Mouse (Mus musculus) layer of hippocampus, adult 8-10 months (tissue): ENCODE measurements around the gene Pkdcc. TPM values are rescaled to one million over a fixed set of nuclear protein-coding genes. Genes with fewer than 3 reads are reported as not detected.

Experiments
- DNase-seq, 2 experiments: peaks; one replicate each; pipeline ENCODE4 v3.0.0; 2022; ENCODE audit warnings: low spot score in 2 of 2
- total RNA-seq, 4 experiments: library from RNA; stranded (reverse); gene quantifications; 2 replicates each; pipeline ENCODE4 v1.2.4; 2022

Gene Pkdcc
- total RNA-seq: 10 to 100 TPM; 14.9 to 18.8 (median 17.3) TPM

DNA sequence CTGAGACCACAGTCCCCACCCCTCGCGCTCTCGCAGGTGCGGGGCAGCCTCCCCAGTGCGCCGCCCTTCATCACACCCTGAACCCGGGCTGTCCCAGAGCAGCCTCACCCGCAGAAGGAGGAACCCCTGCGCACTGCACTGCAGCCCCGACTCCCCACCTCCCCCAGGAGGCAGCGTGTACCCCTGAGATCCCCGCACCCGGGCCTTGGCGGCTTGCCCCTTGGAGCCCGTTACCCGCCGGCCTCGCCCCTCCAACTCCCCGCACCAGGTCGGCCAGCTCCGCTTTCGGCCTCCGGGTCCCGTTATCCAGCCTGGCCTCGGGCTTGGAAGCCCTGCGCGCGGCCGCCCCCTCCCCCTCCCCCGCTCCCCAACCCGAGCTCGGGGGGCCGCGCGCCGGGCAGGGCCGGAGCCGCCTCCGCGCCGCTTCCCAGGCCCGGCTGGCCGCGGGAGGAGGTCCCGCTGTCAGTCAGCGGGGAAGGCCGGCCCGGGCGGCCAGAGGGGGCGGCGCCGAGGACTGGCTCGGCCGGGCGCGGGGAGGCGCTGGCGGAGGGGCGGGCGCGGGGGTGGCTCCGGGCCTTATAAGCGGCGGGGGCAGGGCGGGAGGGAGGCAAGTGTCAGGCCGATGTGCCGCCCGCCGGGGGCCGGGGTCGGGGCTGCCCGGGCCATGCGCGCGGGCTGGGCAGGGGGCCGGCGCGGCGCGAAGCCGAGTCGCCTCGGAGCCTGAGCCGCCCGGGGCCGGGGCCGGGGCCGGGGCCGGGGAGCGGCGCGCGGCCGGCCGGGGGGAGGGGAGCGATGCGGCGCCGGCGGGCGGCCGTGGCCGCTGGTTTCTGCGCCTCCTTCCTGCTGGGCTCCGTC is at the start of gene Pkdcc:
Gene Pkdcc, plus strand, starts transcription at position 619 of the 855 bp plus-strand sequence.
- DNase-seq: peak in 1 of 2 experiments; percentile 55

DNA sequence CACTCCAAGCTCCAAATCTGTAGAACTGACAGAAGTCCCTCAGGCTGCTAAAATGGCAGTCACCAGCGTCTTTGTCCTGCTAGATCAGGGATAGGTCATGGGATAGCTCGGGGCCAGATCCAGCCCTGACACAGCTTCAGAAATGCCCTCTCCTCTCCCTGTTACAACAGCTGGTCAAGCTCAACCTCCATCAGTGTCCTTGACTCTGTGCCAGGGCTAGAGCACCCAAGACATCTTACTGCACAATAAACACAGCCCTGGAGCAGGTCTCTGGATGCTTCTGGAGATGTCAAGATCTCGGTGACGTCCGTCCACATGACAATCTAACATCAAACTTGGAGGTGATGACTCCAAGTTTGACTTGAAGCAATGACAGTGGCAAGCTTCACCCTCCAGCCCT is 48.9 kb upstream of the Pkdcc start:
- no peak for DNase-seq

DNA sequence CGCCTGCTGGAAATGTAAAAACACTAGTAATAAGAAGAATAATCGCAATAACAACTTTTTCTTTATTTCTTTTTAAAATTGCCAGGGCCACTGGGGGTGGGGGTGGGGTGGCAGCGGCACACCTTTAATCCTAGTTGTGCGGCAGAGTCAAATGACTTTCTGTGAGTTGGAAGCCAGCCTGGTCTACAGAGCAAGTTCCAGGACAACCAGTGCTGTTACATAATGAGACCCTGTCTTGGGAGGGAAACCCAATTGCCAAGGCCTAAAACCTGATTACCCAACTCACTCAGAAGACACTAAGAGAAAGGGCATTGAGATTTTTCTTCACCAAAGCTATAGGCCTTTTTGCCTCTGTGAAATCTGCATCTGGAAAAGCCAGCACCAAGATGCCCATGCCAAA is 38.9 kb upstream of the Pkdcc start:
- DNase-seq: no peak

DNA sequence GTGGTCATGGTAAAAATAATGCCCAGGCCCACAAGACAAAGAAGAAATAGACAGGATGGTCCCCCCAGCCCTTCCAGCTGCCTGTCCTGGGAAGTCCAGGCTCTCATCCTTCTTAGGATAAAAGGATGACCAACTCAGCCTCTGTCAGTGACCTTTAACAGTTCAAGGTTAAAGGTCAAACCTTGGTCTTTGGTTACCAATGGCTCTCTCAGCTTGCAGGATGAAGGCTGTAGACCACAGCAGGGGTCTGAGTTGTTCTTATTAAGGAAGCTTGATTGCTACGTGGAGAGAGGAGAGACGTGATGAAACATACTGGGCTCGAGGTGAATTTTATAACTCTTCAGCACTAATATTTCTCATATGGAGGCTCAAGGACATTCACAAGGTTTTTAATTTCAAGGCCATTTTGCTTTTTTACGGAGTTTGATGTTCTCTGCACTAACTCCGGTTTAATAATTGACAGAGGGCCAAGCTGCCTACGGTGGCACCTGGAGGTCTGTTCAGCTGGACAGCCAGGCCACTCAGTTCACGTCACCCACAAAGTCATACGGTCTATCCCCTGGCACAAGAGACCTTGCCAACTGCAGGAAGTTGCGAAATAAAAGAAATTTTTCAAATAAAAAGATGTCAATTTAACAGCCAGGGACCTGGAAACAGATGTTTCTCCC is 36.5 kb upstream of the Pkdcc start:
- DNase-seq: no peak

DNA sequence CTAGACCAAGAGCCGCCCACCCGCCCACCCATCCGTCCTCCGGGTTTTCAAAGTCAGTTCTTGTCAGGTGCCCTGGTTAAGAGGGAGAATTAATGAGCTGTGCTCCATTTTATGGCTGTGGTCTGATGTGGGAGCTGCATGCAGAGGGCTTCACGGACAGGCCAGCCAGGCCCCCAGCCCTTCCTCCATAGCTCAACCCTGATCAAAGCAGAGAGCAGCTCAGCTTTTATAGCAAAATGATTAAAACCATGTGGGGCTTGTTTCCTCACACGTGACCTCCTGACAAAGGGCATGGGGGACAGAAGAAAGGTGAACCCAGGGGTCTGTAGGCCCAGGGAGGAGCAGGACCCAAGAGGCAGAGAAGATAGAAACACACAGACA is 36.0 kb upstream of the Pkdcc start:
- DNase-seq: no peak

DNA sequence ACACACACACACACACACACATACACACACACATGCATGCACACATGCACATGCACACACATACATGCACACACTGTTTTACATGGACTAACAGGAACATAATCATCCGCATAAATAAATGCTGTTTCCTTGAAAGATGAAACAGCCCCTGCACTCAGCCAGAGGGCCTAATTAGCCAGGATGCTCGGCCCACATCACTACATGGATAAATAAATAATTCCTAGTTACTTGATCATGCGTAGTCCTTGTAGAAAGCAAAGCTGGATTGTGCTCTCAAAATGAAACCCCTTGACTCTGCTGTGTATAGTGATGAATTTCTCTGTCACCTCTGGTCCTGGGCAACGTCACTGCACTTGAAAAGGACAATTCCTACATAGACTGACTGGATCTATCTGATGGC is 35.5 kb upstream of the Pkdcc start:
- DNase-seq: no peak

DNA sequence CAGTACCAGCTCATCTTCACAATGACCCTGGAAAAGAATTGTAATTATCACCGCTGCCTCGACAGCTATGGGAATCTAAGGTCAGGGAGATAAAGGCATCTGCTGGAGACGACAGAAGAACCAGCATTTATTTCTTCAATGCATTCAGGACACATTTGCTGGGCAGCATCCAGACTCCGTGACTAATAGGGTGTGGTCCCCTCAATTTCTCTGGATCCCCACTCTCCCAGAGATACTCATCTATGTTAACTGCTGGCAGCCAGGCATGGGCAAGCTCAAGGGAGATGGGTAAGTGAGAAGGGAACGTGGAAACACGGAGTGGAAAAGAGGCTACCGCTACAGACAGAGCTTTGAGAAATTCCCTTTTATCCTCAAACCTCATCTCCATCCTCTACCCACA is 34.0 kb upstream of the Pkdcc start:
- DNase-seq: no peak

DNA sequence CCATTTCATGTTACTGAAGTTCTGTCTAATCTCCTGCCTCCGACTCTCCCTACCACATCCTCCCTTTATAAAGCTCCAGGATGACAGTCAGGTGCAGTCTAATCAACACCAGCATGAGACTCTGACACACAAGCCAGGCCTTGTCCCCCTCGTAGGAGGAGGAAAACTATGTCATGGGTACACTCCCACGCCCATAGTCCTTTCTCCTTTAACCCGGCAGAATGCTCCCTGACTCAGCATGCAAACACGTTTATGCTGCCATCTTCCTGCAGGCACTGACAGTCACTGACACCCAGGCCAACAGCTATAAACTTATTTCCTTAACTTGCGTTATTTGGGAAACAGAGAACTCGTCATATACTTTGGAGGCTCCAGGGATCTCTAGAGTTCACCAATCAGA is 33.5 kb upstream of the Pkdcc start:
- no peak for DNase-seq

DNA sequence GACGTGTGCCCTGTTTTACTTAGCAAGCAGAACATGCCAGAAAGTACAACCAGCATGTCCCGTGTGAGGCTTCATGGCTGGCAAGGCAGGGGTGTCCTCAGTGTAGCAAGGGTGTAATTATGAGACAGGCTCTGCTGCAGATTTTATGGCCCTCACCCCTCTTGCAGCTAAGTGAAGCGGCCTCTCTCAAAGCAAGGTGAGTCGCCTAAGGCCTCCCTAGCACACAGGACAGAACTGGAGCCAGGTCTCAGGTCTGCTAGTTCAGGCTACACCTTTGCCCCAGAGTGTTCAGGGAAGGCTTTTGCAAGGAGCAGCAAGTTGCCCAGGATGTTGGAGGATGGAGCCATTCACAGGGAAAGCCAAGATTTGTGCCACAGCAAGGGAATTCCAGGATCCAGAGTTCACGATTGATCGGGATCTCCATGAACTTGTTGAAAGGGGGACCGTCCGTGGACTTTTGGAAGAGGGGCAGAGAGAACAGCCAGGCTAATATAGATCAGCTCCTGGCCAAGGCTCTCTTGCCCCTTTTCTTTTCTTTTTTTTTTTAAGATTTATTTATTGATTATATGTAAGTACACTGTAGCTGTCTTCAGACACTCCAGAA is 32.9 kb upstream of the Pkdcc start:
- DNase-seq: no peak

DNA sequence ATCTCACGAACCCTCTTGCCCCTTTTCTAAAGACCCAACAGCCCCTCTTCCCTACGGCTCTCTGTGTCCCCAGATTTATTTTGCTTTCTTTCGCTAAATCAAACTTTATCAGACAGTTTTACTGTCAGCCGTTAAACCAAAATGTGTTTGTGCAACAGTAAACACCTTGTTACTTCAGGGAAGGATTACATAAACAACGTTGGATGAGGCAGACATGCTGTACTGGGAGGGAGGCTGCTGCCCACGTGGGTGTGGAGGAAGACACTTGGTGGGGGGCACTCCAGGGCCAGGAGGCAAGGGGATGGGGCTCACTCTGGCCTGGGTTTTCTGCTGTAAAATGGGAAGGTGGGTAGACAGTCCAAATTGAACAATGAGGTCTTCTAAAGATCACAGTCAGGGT is 32.3 kb upstream of the Pkdcc start:
- no peak for DNase-seq

DNA sequence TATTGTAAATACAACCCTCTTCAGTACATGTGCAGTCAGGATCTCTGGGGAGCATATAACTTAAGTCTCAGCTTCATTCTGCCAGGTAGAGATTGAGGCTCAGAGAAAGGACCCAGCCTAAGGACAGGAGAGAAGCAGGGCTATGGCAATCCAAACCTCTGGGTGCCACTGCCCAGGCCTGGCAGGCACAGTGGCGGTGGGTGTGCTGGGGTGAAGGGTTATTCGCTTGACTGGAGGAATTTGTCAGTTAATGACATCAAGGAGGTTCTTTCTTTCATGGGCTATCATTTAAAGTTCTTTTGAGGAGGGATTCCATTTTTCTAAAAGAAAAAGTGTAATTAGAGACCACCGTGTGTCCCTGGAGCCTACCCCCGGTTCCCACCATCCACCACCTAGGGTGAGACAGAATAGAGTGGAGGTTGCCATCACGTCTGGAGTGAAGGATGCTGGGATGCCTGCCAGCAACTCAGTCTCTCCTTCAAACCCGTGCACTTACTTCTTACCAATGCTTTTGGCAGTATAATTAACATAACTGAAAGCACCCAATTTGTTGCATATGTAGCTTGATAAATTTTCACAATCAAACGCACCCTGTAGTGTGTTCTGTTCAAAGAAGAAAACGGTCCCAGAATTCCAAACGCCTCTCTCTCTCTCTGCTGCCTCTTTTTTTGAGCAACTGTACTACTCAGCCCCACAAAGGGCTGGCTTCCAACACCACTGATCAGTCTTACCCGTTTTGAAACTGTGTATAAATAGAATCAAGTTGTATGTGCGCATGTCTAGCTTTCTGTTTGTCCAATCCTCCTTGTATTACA is 27.1 kb upstream of the Pkdcc start:
- DNase-seq: no peak

DNA sequence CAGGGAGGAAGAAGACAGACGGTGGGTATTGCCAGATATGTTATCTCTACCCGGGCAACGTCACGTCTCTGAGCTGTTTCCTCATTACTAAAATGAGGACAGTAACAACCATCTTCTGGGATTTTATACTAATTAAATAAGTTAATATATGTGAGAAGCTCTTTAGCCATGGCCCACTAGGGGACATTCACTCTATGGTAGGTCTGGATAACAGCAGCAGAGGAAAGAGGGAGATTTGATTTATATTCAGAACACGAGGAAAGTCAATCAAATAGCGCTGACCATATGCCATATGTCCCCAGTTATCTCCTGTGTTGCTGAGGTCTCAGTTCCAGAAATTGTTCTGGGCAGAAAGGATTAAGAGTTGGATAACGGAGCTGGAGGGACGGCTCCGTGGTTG is 24.3 kb upstream of the Pkdcc start:
- DNase-seq: no peak

DNA sequence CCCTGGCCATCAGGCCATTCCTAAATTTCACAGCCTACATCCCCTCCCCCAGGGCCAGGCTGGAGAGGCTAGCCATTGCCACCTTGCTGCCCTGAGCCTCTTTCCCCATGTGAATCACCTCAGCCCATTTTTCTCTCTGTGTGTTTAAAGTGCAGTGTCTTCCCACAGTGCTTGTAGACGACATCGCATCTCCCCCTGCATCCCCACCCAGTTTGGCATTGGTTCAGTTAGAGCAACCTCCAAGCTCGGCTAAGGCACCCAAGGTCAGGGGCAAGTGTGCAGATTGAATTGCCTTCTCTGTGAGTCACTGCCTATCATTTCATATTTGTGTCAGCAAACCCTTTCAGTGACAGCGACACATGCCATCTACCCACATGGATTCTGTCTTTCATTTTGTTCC is 20.6 kb upstream of the Pkdcc start:
- DNase-seq: no peak

DNA sequence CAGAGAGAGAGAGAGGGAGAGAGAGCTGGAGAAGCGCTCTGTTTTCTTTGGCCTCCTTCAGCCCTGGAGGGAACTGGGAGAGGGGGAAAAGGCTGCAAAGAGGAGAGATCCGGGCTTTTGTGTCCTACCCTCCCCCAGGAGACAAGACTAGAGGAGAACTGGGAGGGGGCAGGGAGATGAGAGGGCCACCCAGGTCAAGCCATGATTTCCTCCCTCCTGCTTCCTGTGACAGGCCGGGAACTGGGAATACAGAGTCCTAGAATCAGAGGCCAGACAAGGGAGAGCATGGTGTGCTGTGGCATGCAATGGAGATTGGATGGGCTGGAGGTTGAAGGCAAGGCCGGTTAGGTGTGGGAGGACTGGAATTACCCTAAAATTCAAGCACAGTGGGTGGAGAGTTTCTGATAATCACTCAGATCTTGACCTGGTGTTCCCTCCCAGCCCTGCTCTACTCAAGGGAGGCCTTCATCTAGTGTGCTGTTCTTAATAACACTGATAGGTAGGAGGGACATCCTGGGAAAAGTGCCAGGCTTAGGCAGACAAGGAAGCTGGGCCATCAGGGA is 17.6 kb upstream of the Pkdcc start:
- no peak for DNase-seq

DNA sequence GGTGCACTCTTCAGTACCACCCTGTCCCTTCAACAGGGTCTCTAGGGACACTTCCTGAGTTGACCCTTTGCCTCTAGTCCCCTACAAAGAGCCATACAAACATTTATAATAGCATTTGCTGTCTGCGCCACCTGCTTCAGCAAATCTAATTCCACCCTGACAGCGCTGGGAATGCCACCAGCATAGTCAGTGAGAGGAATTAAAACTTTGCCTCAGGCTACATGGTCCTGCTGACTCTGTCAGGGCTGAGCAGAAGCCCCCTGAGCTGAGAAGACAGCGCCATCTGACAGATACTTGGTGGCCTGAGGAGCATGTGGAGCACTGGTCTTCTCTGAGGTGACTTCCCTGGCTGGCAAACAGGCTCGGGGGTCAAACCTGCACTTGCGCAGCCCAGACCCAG is 14.6 kb upstream of the Pkdcc start:
- no peak for DNase-seq

DNA sequence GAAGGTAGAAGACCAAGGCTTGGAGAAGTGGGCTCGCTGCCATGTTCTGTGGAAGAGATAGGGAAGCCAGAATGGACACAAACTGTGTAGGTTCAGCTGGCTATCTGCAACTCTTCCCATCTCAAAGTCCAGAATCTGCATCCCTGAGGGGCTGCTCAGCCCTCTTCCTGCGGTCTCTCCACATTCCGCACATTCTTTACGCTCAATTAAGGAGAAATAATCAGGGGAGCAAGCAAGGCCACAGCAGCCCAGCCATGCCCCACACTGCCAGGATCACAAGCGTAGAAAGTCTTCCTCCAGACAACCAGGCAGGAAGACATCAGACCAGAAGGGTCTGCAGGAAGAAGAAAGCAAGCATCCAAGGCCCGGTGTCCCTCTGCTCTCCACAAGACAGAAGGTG is 13.8 kb upstream of the Pkdcc start:
- no peak for DNase-seq

DNA sequence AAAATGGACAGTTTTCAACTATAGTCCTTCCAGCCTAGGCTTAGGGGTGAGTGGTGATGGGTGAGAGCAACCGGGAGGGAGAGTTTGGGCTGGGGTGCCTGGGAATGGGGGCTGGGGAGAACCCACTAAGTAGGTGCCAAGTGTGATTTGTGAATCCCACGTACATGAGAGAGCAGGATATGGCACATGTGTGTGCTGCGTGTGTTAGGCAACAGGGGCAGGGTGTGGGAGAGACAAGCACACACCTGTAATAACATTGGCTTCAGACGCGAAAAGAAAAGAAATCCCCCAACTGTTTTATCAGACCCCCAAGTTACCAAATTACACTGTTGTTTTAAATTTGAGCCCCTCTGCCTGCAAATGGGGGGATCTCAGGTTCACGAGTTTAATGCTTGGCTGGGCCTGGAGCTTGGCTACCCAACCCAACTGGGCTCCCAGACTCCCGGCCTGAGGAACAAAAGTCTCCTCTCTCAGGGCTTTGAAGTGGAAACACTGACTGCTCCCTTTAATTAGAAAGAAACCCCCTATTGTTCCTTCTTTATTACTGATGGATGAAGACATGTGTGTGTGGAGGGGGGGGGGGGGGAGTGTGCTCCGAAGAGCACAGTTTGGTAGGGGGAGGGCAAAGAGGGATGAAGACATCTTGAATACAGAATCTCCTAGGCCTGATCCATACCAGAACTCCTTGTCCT is 11.3 kb upstream of the Pkdcc start:
- no peak for DNase-seq

DNA sequence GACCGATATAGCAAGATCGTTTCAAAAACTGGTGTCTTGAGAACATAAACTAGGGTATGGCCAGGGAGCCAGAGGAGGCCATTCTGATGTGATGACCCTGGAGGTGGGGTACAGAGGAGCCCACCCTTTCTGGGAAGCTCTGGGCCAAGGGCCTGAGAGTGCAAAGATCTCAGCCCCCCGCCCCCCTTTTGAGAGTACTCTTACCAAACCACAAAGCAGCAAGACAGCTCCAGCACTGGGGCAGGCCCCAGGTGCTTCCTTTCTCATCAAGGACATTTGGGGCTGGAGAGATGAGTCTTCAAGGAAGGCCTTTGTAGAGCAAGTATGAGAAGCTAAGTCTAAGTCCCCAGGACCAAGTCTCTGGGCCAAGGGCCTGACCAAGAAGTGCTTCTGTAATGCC is 7.8 kb upstream of the Pkdcc start:
- DNase-seq: no peak

DNA sequence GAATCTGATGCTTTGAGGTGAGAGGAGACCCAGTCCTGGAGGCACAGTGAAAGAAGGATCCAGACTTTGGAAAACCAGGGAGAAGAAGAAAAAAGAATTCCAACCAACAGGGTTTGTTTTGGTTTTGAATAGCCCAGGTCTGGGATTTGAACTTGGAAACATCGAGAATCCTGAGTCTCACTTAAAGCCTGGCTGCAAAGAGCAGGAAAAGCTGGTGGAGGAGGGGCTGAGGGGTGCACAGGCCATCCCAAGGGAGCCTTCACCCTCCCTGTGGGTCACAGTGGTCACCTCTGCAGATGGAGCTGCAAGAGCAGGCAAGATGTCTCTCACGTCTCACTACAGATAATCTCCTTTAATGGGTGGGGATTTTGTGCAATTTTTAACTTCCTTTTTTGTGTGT is 6.6 kb upstream of the Pkdcc start:
- no peak for DNase-seq

DNA sequence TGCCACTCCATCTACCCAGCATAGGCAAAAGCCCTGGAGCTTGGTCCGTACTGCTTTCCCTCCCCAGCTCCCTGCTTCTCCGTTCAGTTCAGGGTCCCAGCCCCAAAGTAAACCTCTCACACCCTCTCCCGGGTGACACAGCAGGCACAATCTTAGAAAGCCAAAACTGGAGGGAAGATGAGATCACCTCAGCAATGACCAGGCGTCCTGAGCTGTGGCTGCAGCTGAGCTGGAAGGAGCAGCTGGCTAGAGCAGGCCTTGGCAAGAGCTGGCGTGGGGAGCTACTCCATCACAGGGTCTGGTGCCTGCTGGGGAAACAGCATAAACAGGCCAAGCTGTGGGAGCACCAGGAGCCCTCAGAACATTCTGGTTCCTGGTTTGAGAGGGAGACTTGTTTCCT is 4.6 kb upstream of the Pkdcc start:
- DNase-seq: no peak

DNA sequence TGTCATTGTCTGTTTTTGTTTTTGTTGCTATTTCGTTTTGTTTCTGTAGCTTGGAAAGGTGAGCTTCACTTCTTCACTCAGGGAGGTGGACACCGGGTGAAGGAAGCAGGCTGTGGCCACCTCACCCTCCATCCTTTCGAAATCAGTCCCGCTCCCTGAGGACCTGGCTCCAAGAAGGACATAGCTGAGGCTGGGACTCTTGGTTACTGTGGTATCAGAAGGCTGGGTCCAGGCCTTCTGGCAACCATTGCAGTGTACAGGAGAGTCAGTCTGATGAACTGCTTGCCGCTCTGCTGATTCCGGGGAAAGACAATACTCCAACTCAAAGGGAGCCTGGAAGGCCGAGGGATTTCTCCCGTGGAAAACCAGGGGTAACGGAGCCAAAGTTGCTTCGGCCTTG is 3.9 kb upstream of the Pkdcc start:
- no peak for DNase-seq
